Mouse (Mus musculus) liver, embryonic 12.5 days (tissue): ENCODE data around the gene Crat. TPM values are rescaled to one million over a fixed set of nuclear protein-coding genes. Genes with fewer than 3 reads are reported as not detected.
A peak's percentile ranks its signal among the peaks of the same experiment; 100 is the strongest.

Experiments
- ATAC-seq: fragments of 200-750 bp; cut with Nextera tagmentation; 2 replicates; pipeline ENCODE4 v1.8.0; 2017; ENCODE audit warnings: moderate number of reproducible peaks, mild to moderate bottlenecking, moderate library complexity
- H3K27ac ChIP-seq: fragments of 300-500 bp; sonication (generic); 2 replicates; pipeline ENCODE4 v1.5.1; 2016; ENCODE audit warnings: mild to moderate bottlenecking
- H3K27me3 ChIP-seq: fragments of 300-500 bp; sonication (generic); replicated peaks from 2 replicates; pipeline ENCODE4 v1.6.1; 2016; ENCODE audit warnings: mild to moderate bottlenecking, moderate library complexity
- H3K36me3 ChIP-seq: fragments of 300-500 bp; sonication (generic); 2 replicates; pipeline ENCODE4 v1.6.1; 2016; ENCODE audit warnings: mild to moderate bottlenecking, moderate library complexity
- H3K4me1 ChIP-seq: fragments of 300-500 bp; sonication (generic); 2 replicates; pipeline ENCODE4 v1.6.1; 2016
- H3K4me2 ChIP-seq: fragments of 300-500 bp; sonication (generic); 2 replicates; pipeline ENCODE4 v1.6.1; 2016; ENCODE audit warnings: mild to moderate bottlenecking, moderate library complexity
- H3K4me3 ChIP-seq: fragments of 300-500 bp; sonication (generic); 2 replicates; pipeline ENCODE4 v1.5.1; 2016; ENCODE audit warnings: mild to moderate bottlenecking, moderate library complexity
- H3K9ac ChIP-seq: fragments of 300-500 bp; sonication (generic); 2 replicates; pipeline ENCODE4 v1.6.1; 2016; ENCODE audit warnings: mild to moderate bottlenecking, moderate library complexity
- H3K9me3 ChIP-seq: fragments of 300-500 bp; sonication (generic); replicated peaks from 2 replicates; pipeline ENCODE4 v1.6.1; 2016; ENCODE audit warnings: mild to moderate bottlenecking, moderate library complexity
- WGBS: fragments of 180-500 bp; shearing (Covaris S2); methylation state at CpG from one replicate; pipeline ENCODE4 v1.1.7; 2016; ENCODE audit not compliant: insufficient replicate concordance; 5-methylcytosine and 5-hydroxymethylcytosine counted together
- polyA plus RNA-seq: library from polyadenylated mRNA; unstranded; fragments of >200 nt; fragmentation: Nextera tagmentation; extraction: Ambion mirVana; gene quantifications from 2 replicates; pipeline ENCODE4 v1.2.1, GENCODE M21; 2016

The Crat gene
- polyA plus RNA-seq, 1 experiment from 2014 or later, result 28.6 TPM

GRCm38 (mm10) chr2:30399191-30400171, 16.1 kb downstream of the Crat start:
- peaks cover 94% of the 10 kb centered on the region for H3K36me3 ChIP-seq
- H3K4me3 ChIP-seq, result no peak overlapping the region
- no peak for ATAC-seq

GRCm38 (mm10) chr2:30397986-30398512, 17.6 kb downstream of the Crat start:
- 85% methylated on average over 10 of the region's 10 CpGs for WGBS
- no peak overlapping the region for H3K4me2 ChIP-seq

More at GRCm38 (mm10) chr2:30399191-30400171, 16.1 kb downstream of the Crat start:
- peaks cover 16% of the 10 kb centered on the region for H3K4me1 ChIP-seq
- no peak overlapping the region for H3K9ac ChIP-seq
- H3K27me3 ChIP-seq, result no peaks in the 10 kb centered on the region
- H3K27ac ChIP-seq, result peak overlapping the region; percentile 20; the same call in 1 of the 2 replicates
- no peak overlapping the region for H3K4me2 ChIP-seq
- no peaks in the 10 kb centered on the region for H3K9me3 ChIP-seq
- 80% methylated on average over 20 of the region's 20 CpGs for WGBS

GRCm38 (mm10) chr2:30396246-30396645, 19.4 kb downstream of the Crat start:
- no peak overlapping the region for H3K4me2 ChIP-seq
- no peaks in the 10 kb centered on the region for H3K9me3 ChIP-seq
- no peak overlapping the region for H3K4me3 ChIP-seq
- H3K36me3 ChIP-seq, result peaks cover 72% of the 10 kb centered on the region
- no peak for ATAC-seq
- H3K27me3 ChIP-seq, result no peaks in the 10 kb centered on the region
- H3K27ac ChIP-seq, result no peak overlapping the region
- H3K9ac ChIP-seq, result no peak overlapping the region
- WGBS, result 80% methylated on average over 7 of the region's 7 CpGs
- peaks cover 37% of the 10 kb centered on the region for H3K4me1 ChIP-seq

More at GRCm38 (mm10) chr2:30397986-30398512, 17.6 kb downstream of the Crat start:
- Histone ChIP-seq H3K9ac (no peak overlapping the region), H3K36me3 (peaks cover 90% of the 10 kb centered on the region), H3K9me3 (no peaks in the 10 kb centered on the region), H3K27me3 (no peaks in the 10 kb centered on the region), H3K4me3 (no peak overlapping the region), H3K27ac (no peak overlapping the region), H3K4me1 (peaks cover 30% of the 10 kb centered on the region)
- ATAC-seq, result no peak

- peaks cover 41% of the 10 kb centered on the region for H3K4me1 ChIP-seq
- H3K27ac ChIP-seq, result no peak overlapping the region
- H3K4me3 ChIP-seq, result no peak overlapping the region
- H3K36me3 ChIP-seq, result peaks cover 67% of the 10 kb centered on the region
- H3K9me3 ChIP-seq, result no peaks in the 10 kb centered on the region
- WGBS, result 86% methylated on average over 7 of the region's 7 CpGs
- no peaks in the 10 kb centered on the region for H3K27me3 ChIP-seq
- no peak for ATAC-seq
- H3K9ac ChIP-seq, result no peak overlapping the region
- H3K4me2 ChIP-seq, result no peak overlapping the region
Measured at GRCm38 (mm10) chr2:30395757-30396156, 19.9 kb downstream of the Crat start.

GRCm38 (mm10) chr2:30393370-30393656, 22.3 kb downstream of the Crat start:
- H3K4me2 ChIP-seq, result peak overlapping the region; percentile 94
- peak overlapping the region; percentile 85 for H3K27ac ChIP-seq
- peaks cover 43% of the 10 kb centered on the region for H3K36me3 ChIP-seq
- H3K27me3 ChIP-seq, result no peaks in the 10 kb centered on the region
- WGBS, result 52% methylated on average over 1 of the region's 1 CpGs
- peaks cover 41% of the 10 kb centered on the region for H3K4me1 ChIP-seq
- no peak for ATAC-seq
- no peaks in the 10 kb centered on the region for H3K9me3 ChIP-seq
- peak overlapping the region; percentile 84 for H3K9ac ChIP-seq
- peak overlapping the region; percentile 75 for H3K4me3 ChIP-seq

GRCm38 (mm10) chr2:30392577-30393369, 22.8 kb downstream of the Crat start:
- peaks cover 41% of the 10 kb centered on the region for H3K4me1 ChIP-seq
- H3K36me3 ChIP-seq, result peaks cover 37% of the 10 kb centered on the region
- peak overlapping the region; percentile 75 for H3K4me3 ChIP-seq
- H3K9ac ChIP-seq, result peak overlapping the region; percentile 84
- ATAC-seq, result peak; percentile 65
- WGBS, result under 1% methylated on average over 53 of the region's 54 CpGs
- peak overlapping the region; percentile 94 for H3K4me2 ChIP-seq
- H3K9me3 ChIP-seq, result no peaks in the 10 kb centered on the region
- no peaks in the 10 kb centered on the region for H3K27me3 ChIP-seq
- H3K27ac ChIP-seq, result peak overlapping the region; percentile 85

GRCm38 (mm10) chr2:30392114-30392576, 23.5 kb downstream of the Crat start, which contains the start of gene Dolpp1:
TSS of gene Dolpp1 (plus strand) at chr2:30392254.
- Histone ChIP-seq H3K27me3 (no peaks in the 10 kb centered on the region), H3K9me3 (no peaks in the 10 kb centered on the region), H3K27ac (peak within 1 kb of the TSS; percentile 85), H3K4me2 (peak within 1 kb of the TSS; percentile 94), H3K4me3 (peak within 1 kb of the TSS; percentile 75), H3K36me3 (peaks cover 31% of the 10 kb centered on the region), H3K9ac (peak within 1 kb of the TSS; percentile 84), H3K4me1 (peaks cover 41% of the 10 kb centered on the region)
- WGBS, result 0% methylated on average over 40 of the region's 40 CpGs
- peak; percentile 97 for ATAC-seq

- Histone ChIP-seq H3K27ac (no peak overlapping the region), H3K36me3 (peaks cover 25% of the 10 kb centered on the region), H3K4me1 (peaks cover 27% of the 10 kb centered on the region), H3K4me2 (no peak overlapping the region), H3K4me3 (no peak overlapping the region), H3K9ac (no peak overlapping the region), H3K27me3 (no peaks in the 10 kb centered on the region), H3K9me3 (no peaks in the 10 kb centered on the region)
- no peak for ATAC-seq
- WGBS, result 82% methylated on average over 2 of the region's 2 CpGs
Measured at GRCm38 (mm10) chr2:30389000-30389399, 26.6 kb downstream of the Crat start.

GRCm38 (mm10) chr2:30386913-30387312, 28.7 kb downstream of the Crat start:
- ATAC-seq, result no peak
- peaks cover 42% of the 10 kb centered on the region for H3K36me3 ChIP-seq
- H3K4me1 ChIP-seq, result peaks cover 33% of the 10 kb centered on the region
- H3K9me3 ChIP-seq, result no peaks in the 10 kb centered on the region
- 69% methylated on average over 9 of the region's 9 CpGs for WGBS
- no peak overlapping the region for H3K4me3 ChIP-seq
- no peak overlapping the region for H3K4me2 ChIP-seq
- H3K9ac ChIP-seq, result no peak overlapping the region
- no peak overlapping the region for H3K27ac ChIP-seq
- H3K27me3 ChIP-seq, result no peaks in the 10 kb centered on the region

- no peak for ATAC-seq
- 74% methylated on average over 4 of the region's 4 CpGs for WGBS
Measured at GRCm38 (mm10) chr2:30385591-30385990, 30.0 kb downstream of the Crat start.

GRCm38 (mm10) chr2:30384814-30385213, 30.8 kb downstream of the Crat start:
- no peak for ATAC-seq
- H3K36me3 ChIP-seq, result peaks cover 62% of the 10 kb centered on the region
- peaks cover 45% of the 10 kb centered on the region for H3K4me1 ChIP-seq
- H3K4me3 ChIP-seq, result no peak overlapping the region
- H3K9me3 ChIP-seq, result no peaks in the 10 kb centered on the region
- no peak overlapping the region for H3K4me2 ChIP-seq
- 63% methylated on average over 5 of the region's 5 CpGs for WGBS
- H3K9ac ChIP-seq, result no peak overlapping the region
- no peak overlapping the region for H3K27ac ChIP-seq
- H3K27me3 ChIP-seq, result no peaks in the 10 kb centered on the region

More at GRCm38 (mm10) chr2:30385591-30385990, 30.0 kb downstream of the Crat start:
- no peak overlapping the region for H3K4me3 ChIP-seq
- H3K9ac ChIP-seq, result no peak overlapping the region
- no peak overlapping the region for H3K4me2 ChIP-seq
- H3K27me3 ChIP-seq, result no peaks in the 10 kb centered on the region
- H3K36me3 ChIP-seq, result peaks cover 55% of the 10 kb centered on the region
- peaks cover 37% of the 10 kb centered on the region for H3K4me1 ChIP-seq
- H3K9me3 ChIP-seq, result no peaks in the 10 kb centered on the region
- no peak overlapping the region for H3K27ac ChIP-seq
